Mouse (Mus musculus): ENCODE results near the gene Gm21190. TPM values are rescaled to one million over a fixed set of nuclear protein-coding genes. Genes with fewer than 3 reads are reported as not detected.
"Not testable (repeated sequence)": the region's sequence is repeated elsewhere in the genome, so short reads cannot be mapped to it uniquely, and the experiment has no call there.

The Gm21190 gene
- total and polyA plus RNA-seq, 3 experiments: not detected

GRCm38 (mm10) chr5:15476423-15476822, 52.6 kb downstream of the Gm21190 start, which contains the start of gene Gm21149:
Gene Gm21149, minus strand, starts transcription at chr5:15476523.
- not testable (repeated sequence) for H3K4me1 ChIP-seq (ENCODE audit: control insufficient read depth in 1 of 2, insufficient read depth in 2 of 2, low read length in 2 of 2)

More at GRCm38 (mm10) chr5:15476423-15476822, 52.6 kb downstream of the Gm21190 start, which contains the start of gene Gm21149:
- H3K9me3 ChIP-seq (replicated peaks; ENCODE audit: insufficient read depth, low read length); H3K36me3 ChIP-seq (ENCODE audit: control insufficient read depth in 1 of 2, insufficient read depth in 2 of 2, low read length in 2 of 2); H3K27ac ChIP-seq (ENCODE audit: control insufficient read depth, low read depth, low read length); H3K9ac ChIP-seq (ENCODE audit: control insufficient read depth, low read depth, low read length, poor library complexity, severe bottlenecking); H3K79me2 ChIP-seq (ENCODE audit: control insufficient read depth, insufficient read depth, low read length, poor library complexity); DNase-seq (ENCODE audit: low read depth, low spot score); H3K4me3 ChIP-seq (ENCODE audit: control insufficient read depth in 1 of 2, insufficient read depth in 1 of 2, low read depth in 2 of 2, low read length in 2 of 2); H3K27me3 ChIP-seq (ENCODE audit: control insufficient read depth in 1 of 2, insufficient read depth in 2 of 2, low read length in 2 of 2): not testable (repeated sequence)

Other genes starting within 250 kb of the Gm21190 start
- not detected in 2 replicates for gene Gm21149, start 52.7 kb downstream of the Gm21190 start, total RNA-seq (2012; rRNA removed)
- not detected for gene Gm21149, start 52.7 kb downstream of the Gm21190 start, polyA plus RNA-seq (2012; ENCODE audit: insufficient read depth in 1 of 2, insufficient read length in 2 of 2, low read depth in 1 of 2, low replicate concordance in 2 of 2, missing spikeins in 1 of 2)
- gene Gm21083, start 48.1 kb upstream of the Gm21190 start, total RNA-seq (2012; rRNA removed): not detected in 2 replicates
- not detected for gene Gm21083, start 48.1 kb upstream of the Gm21190 start, polyA plus RNA-seq (2012; ENCODE audit: insufficient read depth in 1 of 2, insufficient read length in 2 of 2, low read depth in 1 of 2, low replicate concordance in 2 of 2, missing spikeins in 1 of 2)
- not detected in 2 replicates for gene Speer4d, start 89.8 kb upstream of the Gm21190 start, total RNA-seq (2012; rRNA removed)
- not detected for gene Speer4d, start 89.8 kb upstream of the Gm21190 start, polyA plus RNA-seq (2012; ENCODE audit: insufficient read depth in 1 of 2, insufficient read length in 2 of 2, low read depth in 1 of 2, low replicate concordance in 2 of 2, missing spikeins in 1 of 2)
- gene 4930572O03Rik, start 127.8 kb upstream of the Gm21190 start, total RNA-seq (2012; rRNA removed): not detected in 2 replicates
- gene 4930572O03Rik, start 127.8 kb upstream of the Gm21190 start, polyA plus RNA-seq (2012; ENCODE audit: insufficient read depth in 1 of 2, insufficient read length in 2 of 2, low read depth in 1 of 2, low replicate concordance in 2 of 2, missing spikeins in 1 of 2): not detected
- gene Speer4c, start 185.0 kb upstream of the Gm21190 start, total RNA-seq (2012; rRNA removed): not detected in 2 replicates
- not detected for gene Speer4c, start 185.0 kb upstream of the Gm21190 start, polyA plus RNA-seq (2012; ENCODE audit: insufficient read depth in 1 of 2, insufficient read length in 2 of 2, low read depth in 1 of 2, low replicate concordance in 2 of 2, missing spikeins in 1 of 2)